Mouse (Mus musculus): ENCODE measurements around the gene Arrdc5.

DNA sequence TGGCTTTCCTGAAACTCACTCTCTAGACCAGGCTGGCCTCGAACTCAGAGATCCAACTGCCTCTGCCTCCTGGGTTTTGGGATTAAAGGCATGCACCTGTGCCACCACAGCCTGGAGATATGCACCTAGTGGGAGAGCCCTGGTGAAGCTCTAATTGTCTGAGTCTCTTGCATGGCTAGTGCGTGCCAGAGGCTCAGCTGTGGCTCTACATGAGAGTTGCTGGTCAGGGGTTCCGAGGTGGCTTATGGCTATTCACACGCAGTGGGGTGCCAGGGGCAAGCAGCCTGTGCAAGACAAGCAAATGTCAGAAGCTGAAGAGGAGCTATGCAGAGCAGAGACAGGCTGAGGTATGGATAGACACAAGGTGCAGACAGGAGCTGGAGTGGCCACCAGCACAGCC lies 45.4 kb downstream of the Arrdc5 start:
- no peak for TF ChIP-seq CTCF (IDR thresholded peaks at IDR 0.05; ENCODE audit: control insufficient read depth, insufficient read depth, insufficient read length)
- TF ChIP-seq FOSL1 (IDR thresholded peaks at IDR 0.05; ENCODE audit: insufficient read depth, low read length, poor library complexity, severe bottlenecking) = no peak
